Mouse (Mus musculus) intestine, embryonic 16.5 days (tissue): Measurements from ENCODE around the gene Basp1. TPM values are rescaled to one million over a fixed set of nuclear protein-coding genes. Genes with fewer than 3 reads are reported as not detected.

ENCODE experiments used
- ATAC-seq: fragments of 200-750 bp; cut with Nextera tagmentation; 2 replicates; pipeline ENCODE4 v1.8.0; 2017; ENCODE audit warnings: moderate TSS enrichment, moderate library complexity
- H3K27ac ChIP-seq: fragments of 300-500 bp; sonication (generic); 2 replicates; pipeline ENCODE4 v1.5.1; 2014; ENCODE audit warnings: mild to moderate bottlenecking, low read length
- H3K27me3 ChIP-seq: fragments of 300-500 bp; sonication (generic); replicated peaks from 2 replicates; pipeline ENCODE4 v1.6.1; 2014; ENCODE audit warnings: low read length, control low read depth, mixed read lengths; ENCODE audit not compliant: control insufficient read depth, insufficient read depth
- H3K36me3 ChIP-seq: fragments of 300-500 bp; sonication (generic); 2 replicates; pipeline ENCODE4 v1.6.1; 2014; ENCODE audit warnings: low read length, control low read depth; ENCODE audit not compliant: control insufficient read depth, insufficient read depth
- H3K4me1 ChIP-seq: fragments of 300-500 bp; sonication (generic); 2 replicates; pipeline ENCODE4 v1.6.1; 2014; ENCODE audit warnings: low read length, control low read depth, mixed read lengths; ENCODE audit not compliant: control insufficient read depth, insufficient read depth
- H3K4me2 ChIP-seq: fragments of 300-500 bp; sonication (generic); 2 replicates; pipeline ENCODE4 v1.6.1; 2014; ENCODE audit warnings: low read depth, low read length, control low read depth
- H3K4me3 ChIP-seq: fragments of 300-500 bp; sonication (generic); 2 replicates; pipeline ENCODE4 v1.5.1; 2014; ENCODE audit warnings: mild to moderate bottlenecking, low read length
- H3K9ac ChIP-seq: fragments of 300-500 bp; sonication (generic); 2 replicates; pipeline ENCODE4 v1.6.1; 2014; ENCODE audit warnings: low read depth, low read length
- H3K9me3 ChIP-seq: fragments of 300-500 bp; sonication (generic); 2 replicates; pipeline ENCODE4 v1.6.1; 2016; ENCODE audit warnings: low read length, control low read depth; ENCODE audit not compliant: control insufficient read depth
- WGBS: fragments of 180-500 bp; shearing (Covaris S2); extraction: QIAGEN DNeasy Blood & Tissue Kit; methylation state at CpG from one replicate; pipeline ENCODE4 v1.1.7; 2014; 5-methylcytosine and 5-hydroxymethylcytosine counted together
- polyA plus RNA-seq: library from polyadenylated mRNA; unstranded; fragments of >200 nt; fragmentation: Nextera tagmentation; extraction: Ambion mirVana; gene quantifications from 2 replicates; pipeline ENCODE4 v1.2.1, GENCODE M21; 2015

Gene Basp1
- polyA plus RNA-seq, 1 experiment from 2014 or later, result 6.5 TPM

DNA sequence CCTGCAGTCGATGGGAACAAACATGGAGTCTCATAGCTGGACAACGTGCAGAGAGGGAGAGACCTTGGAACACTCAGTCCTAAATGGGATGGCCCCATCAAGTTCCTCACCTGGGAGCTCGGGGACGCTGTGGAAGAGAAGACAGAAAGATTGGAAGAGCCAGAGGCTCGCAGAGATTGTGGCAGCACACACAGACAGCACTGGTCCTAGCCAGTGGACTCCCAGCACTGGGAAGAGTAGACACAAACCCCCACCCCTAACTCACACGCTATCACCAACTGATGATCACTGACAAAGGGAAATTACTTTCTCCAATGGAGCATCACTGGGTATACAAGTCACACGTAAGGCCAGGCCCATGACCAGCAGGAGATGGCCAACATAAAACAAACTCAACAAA, 15.4 kb upstream of the Basp1 start:
- no peak overlapping the region for H3K4me3 ChIP-seq
- no peak overlapping the region for H3K4me2 ChIP-seq
- WGBS, result 70% methylated on average over 7 of the region's 7 CpGs
- ATAC-seq, result no peak
- H3K9ac ChIP-seq, result no peak overlapping the region
- H3K36me3 ChIP-seq, result no peaks in the 10 kb centered on the region
- H3K4me1 ChIP-seq, result no peaks in the 10 kb centered on the region
- H3K27me3 ChIP-seq, result no peaks in the 10 kb centered on the region
- H3K9me3 ChIP-seq, result no peaks in the 10 kb centered on the region
- H3K27ac ChIP-seq, result no peak overlapping the region

DNA sequence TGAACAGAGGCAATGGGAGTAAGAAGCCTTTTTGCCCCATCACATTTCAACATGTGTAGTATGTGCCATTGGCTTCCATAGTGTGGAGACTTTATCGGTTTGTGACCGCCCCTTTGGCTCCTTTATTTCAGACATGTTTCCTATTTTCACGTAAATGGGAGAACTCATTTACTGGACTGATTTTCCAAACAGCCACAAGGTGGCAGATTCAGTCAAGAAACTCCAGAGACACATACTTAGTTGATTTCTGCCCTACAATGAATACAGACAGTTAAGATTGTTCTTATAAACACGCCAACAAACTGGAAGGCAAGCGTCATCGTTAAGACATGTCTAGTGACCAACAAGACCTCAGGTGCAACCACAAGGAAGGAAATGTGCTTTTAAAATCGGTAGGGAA, 15.0 kb upstream of the Basp1 start:
- no peak overlapping the region for H3K9ac ChIP-seq
- no peaks in the 10 kb centered on the region for H3K36me3 ChIP-seq
- ATAC-seq, result no peak
- no peaks in the 10 kb centered on the region for H3K9me3 ChIP-seq
- no peak overlapping the region for H3K27ac ChIP-seq
- no peak overlapping the region for H3K4me3 ChIP-seq
- no peaks in the 10 kb centered on the region for H3K4me1 ChIP-seq
- WGBS, result 39% methylated on average over 7 of the region's 7 CpGs
- H3K27me3 ChIP-seq, result no peaks in the 10 kb centered on the region
- H3K4me2 ChIP-seq, result no peak overlapping the region

DNA sequence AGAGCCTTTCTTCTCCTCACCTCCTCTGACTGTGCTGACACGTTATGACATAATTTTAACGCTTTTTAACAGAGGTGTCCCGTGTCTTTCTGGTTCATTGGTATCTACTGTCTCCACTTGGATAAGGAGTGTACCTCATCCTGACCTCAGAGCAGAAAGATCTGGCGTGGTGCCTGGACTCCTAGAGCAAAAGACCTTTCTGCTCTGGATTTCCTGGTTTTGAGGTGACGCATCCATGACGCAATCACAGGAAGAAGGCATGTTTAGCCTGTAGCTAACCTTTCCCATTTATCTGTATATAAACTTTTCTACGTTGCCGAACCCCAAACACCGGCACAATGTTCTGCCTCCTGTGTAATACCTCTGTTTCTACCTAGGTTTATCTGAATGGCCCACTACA, 6.7 kb upstream of the Basp1 start:
- Histone ChIP-seq H3K9ac (no peak overlapping the region), H3K4me3 (no peak overlapping the region), H3K4me1 (no peaks in the 10 kb centered on the region), H3K9me3 (no peaks in the 10 kb centered on the region), H3K27me3 (no peaks in the 10 kb centered on the region), H3K27ac (no peak overlapping the region), H3K4me2 (no peak overlapping the region), H3K36me3 (no peaks in the 10 kb centered on the region)
- no peak for ATAC-seq
- WGBS, result 84% methylated on average over 9 of the region's 9 CpGs

DNA sequence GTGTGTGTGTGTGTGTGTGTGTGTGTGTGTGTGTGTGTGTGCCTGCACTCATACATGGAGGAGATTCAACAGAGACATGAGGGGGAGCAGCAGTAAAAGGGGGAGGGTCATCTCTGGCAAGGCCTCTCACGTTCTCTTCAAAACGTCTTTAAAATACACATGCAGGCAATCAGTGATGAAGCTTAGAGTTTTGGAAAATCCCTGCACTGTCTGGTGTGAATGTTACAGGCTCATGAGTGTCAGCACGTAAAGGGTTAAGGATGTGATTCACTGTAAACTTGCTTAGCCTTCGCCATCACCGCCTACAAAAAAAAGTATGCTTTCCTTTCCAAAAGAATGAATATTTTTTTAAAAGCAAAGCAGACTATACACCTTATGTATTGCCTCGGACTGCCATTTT, 2.8 kb upstream of the Basp1 start:
- no peak overlapping the region for H3K9ac ChIP-seq
- H3K27me3 ChIP-seq, result no peaks in the 10 kb centered on the region
- H3K4me3 ChIP-seq, result no peak overlapping the region
- ATAC-seq, result no peak
- 45% methylated on average over 6 of the region's 6 CpGs for WGBS
- H3K4me2 ChIP-seq, result no peak overlapping the region
- H3K36me3 ChIP-seq, result no peaks in the 10 kb centered on the region
- H3K9me3 ChIP-seq, result no peaks in the 10 kb centered on the region
- H3K4me1 ChIP-seq, result 0 out of 2 replicates have a peak, but pooled peaks cover 4% of the 10 kb centered on the region
- no peak overlapping the region for H3K27ac ChIP-seq

DNA sequence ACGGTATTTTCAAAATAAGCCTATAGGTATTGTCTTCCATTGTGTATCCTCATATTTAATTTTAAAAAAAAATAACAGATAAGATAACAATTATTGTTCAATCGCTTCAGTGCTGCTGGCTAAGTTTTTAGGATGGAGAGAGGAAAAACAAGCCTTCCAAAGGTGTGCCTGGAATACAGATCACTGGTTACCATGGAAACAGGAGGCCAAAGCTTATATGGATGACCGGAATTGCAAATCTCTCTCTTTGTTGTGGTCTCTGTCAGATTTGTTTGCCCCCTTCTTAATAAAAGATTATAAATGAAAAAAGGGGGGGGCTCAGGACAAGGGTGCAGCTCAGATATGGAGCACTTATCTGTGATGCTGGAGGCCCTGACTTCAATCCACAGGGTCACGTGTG, 2.4 kb upstream of the Basp1 start:
- 0 out of 2 replicates have a peak, but pooled peaks cover 4% of the 10 kb centered on the region for H3K4me1 ChIP-seq
- 54% methylated on average over 4 of the region's 4 CpGs for WGBS

DNA sequence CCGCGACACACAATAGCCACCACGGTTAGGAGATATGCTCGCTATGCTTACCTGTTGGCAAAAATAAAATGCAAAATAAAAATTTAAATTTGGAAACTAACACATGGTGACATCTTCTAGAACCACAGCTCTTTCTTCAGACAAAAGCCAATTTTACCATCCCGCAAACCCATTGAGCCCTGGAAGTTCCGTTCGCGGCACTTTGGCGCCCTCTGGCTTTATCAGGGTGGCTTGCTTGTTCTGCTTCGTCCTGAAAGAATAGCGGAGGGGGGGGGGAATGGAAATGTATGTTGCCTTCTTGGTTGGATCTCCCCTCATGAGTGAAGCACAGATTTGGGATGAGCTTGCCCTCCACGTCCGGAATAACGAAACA, 1.2 kb upstream of the Basp1 start:
- peak overlapping the region; percentile 85 for H3K4me2 ChIP-seq
- H3K27ac ChIP-seq, result peak overlapping the region; percentile 74; the same call in 1 of the 2 replicates
- H3K36me3 ChIP-seq, result no peaks in the 10 kb centered on the region
- H3K4me1 ChIP-seq, result 0 out of 2 replicates have a peak, but pooled peaks cover 4% of the 10 kb centered on the region
- no peaks in the 10 kb centered on the region for H3K27me3 ChIP-seq
- WGBS, result under 1% methylated on average over 14 of the region's 14 CpGs
- H3K4me3 ChIP-seq, result peak overlapping the region; percentile 76
- H3K9ac ChIP-seq, result peak overlapping the region; percentile 82
- ATAC-seq, result peak; percentile 51
- H3K9me3 ChIP-seq, result no peaks in the 10 kb centered on the region

More for the DNA sequence above, 2.4 kb upstream of the Basp1 start:
- ATAC-seq, result no peak
- Histone ChIP-seq H3K9me3 (no peaks in the 10 kb centered on the region), H3K4me2 (no peak overlapping the region), H3K27me3 (no peaks in the 10 kb centered on the region), H3K4me3 (no peak overlapping the region), H3K36me3 (no peaks in the 10 kb centered on the region), H3K9ac (no peak overlapping the region), H3K27ac (no peak overlapping the region)

DNA sequence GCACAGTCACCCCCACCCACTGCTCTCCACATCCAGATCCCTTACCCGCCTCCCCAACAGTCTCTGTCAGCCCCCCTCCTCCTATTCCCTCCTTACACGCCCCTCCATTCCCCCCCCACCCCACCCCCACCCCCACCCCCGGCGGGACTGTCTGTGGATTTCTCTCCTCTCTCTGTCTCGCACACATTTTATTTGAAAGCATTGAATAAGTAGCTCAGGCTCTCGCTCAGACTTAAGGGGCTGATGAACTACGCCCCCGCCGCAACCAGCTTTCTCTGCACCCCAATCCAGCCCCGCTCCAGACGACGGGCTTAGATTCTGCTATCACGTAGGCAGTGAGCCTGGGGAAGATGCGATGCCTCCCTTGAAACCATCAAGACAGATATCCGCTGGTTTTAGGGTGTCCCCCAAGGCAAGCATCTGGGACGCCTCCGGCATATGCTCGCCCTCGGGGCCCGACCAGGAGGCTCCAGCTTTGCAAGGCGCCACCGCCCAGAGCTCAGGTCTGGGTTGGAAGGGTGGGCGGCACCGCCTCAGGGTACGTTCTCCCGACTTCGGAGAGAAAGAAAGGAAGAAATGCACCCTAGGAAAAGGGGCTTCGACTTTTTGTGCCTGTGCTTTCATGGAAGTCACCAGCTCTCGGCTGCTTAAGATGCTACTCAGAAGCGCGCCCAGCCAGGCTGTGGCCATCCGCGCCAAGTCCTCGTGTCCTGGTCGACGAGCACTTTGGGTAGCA, 615 bp upstream of the Basp1 start:
- Histone ChIP-seq H3K36me3 (no peaks in the 10 kb centered on the region), H3K4me3 (peak overlapping the region; percentile 76), H3K27ac (peak overlapping the region; percentile 74), H3K27me3 (no peaks in the 10 kb centered on the region), H3K9ac (peak overlapping the region; percentile 82), H3K4me1 (0 out of 2 replicates have a peak, but pooled peaks cover 4% of the 10 kb centered on the region), H3K9me3 (no peaks in the 10 kb centered on the region), H3K4me2 (peak overlapping the region; percentile 85)
- ATAC-seq, result peak; percentile 57
- under 1% methylated on average over 36 of the region's 36 CpGs for WGBS

DNA sequence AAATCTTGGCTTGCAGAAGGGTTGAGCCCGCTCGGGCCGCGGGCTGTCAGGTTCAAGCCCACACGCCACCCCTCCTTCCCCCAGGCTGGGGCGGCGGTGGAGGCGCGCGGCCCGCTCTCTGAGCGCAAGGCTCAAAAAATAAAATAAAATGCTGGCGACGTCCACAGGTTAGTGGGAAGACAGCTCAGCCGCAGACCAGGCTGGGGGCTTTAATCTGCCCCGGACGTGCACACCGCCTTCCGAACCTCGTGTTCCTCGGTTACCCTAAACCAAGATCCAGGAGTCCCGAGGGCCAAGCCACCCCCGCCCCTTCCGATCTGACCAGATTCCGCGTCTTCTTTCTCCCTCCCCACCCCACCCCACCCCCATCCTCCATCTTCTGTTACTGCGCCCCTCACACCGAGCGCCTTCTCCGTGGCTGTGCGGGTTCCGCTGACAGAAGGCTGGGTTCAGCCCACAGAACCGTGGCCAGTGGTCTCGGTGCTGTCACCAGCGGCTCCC, 753 bp downstream of the Basp1 start:
- WGBS, result under 1% methylated on average over 35 of the region's 35 CpGs
- peak overlapping the region; percentile 73 for H3K27ac ChIP-seq

DNA sequence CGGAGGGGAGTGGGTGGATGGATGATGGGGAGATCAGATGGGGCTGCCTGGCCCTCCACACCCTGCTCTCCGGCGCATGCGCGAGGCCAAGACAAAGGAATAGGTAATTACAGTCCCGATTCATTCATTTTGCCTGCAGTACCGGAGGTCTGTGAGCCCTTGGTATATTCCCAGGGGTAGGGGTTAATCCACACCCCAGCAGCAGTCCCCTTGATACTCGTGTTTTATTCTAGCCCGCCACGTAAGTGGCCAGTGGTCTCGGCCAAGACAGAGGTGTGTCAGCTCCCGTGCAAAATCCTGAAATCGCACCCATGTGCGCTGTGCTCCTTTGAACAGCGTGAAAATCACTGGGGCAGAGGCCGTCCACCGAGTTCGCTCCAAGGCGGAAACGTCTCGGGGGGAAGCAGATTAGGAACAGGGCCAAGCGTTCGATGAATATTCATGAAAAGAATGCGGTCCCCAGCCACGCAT, 1.4 kb downstream of the Basp1 start:
- H3K36me3 ChIP-seq, result no peaks in the 10 kb centered on the region; the same call in 1 of the 2 replicates
- peak overlapping the region; percentile 58 for H3K27ac ChIP-seq
- 0 out of 2 replicates have a peak, but pooled peaks cover 4% of the 10 kb centered on the region for H3K4me1 ChIP-seq
- H3K4me2 ChIP-seq, result peak overlapping the region; percentile 85
- H3K4me3 ChIP-seq, result peak overlapping the region; percentile 76
- peak overlapping the region; percentile 82 for H3K9ac ChIP-seq
- under 1% methylated on average over 25 of the region's 25 CpGs for WGBS
- no peaks in the 10 kb centered on the region for H3K9me3 ChIP-seq
- H3K27me3 ChIP-seq, result no peaks in the 10 kb centered on the region
- ATAC-seq, result peak; percentile 51

More for the DNA sequence above, 753 bp downstream of the Basp1 start:
- Histone ChIP-seq H3K4me3 (peak overlapping the region; percentile 76), H3K9ac (peak overlapping the region; percentile 82), H3K4me1 (0 out of 2 replicates have a peak, but pooled peaks cover 4% of the 10 kb centered on the region), H3K27me3 (no peaks in the 10 kb centered on the region), H3K36me3 (no peaks in the 10 kb centered on the region), H3K4me2 (peak overlapping the region; percentile 85), H3K9me3 (no peaks in the 10 kb centered on the region)
- peak; percentile 41 for ATAC-seq
